Mouse (Mus musculus) neural tube, embryonic 15.5 days (tissue): ENCODE results near the gene Cel. TPM values are rescaled to one million over a fixed set of nuclear protein-coding genes. Genes with fewer than 3 reads are reported as not detected.

Experiments used
- ATAC-seq: fragments of 200-750 bp; cut with Nextera tagmentation; 2 replicates; pipeline ENCODE4 v1.8.0; 2017; ENCODE audit warnings: mild to moderate bottlenecking, moderate TSS enrichment, moderate library complexity; ENCODE audit not compliant: low FRiP score
- H3K27ac ChIP-seq: fragments of 300-500 bp; sonication (generic); replicated peaks from 2 replicates; pipeline ENCODE4 v1.5.1; 2015; ENCODE audit warnings: mild to moderate bottlenecking, inconsistent platforms
- H3K27me3 ChIP-seq: fragments of 300-500 bp; sonication (generic); replicated peaks from 2 replicates; pipeline ENCODE4 v1.6.1; 2015; ENCODE audit warnings: inconsistent platforms
- H3K36me3 ChIP-seq: fragments of 300-500 bp; sonication (generic); 2 replicates; pipeline ENCODE4 v1.6.1; 2015; ENCODE audit warnings: inconsistent platforms
- H3K4me1 ChIP-seq: fragments of 300-500 bp; sonication (generic); 2 replicates; pipeline ENCODE4 v1.6.1; 2015; ENCODE audit warnings: inconsistent platforms
- H3K4me2 ChIP-seq: fragments of 300-500 bp; sonication (generic); 2 replicates; pipeline ENCODE4 v1.6.1; 2015; ENCODE audit warnings: inconsistent platforms, mild to moderate bottlenecking, moderate library complexity
- H3K4me3 ChIP-seq: fragments of 300-500 bp; sonication (generic); replicated peaks from 2 replicates; pipeline ENCODE4 v1.5.1; 2015; ENCODE audit warnings: mild to moderate bottlenecking, inconsistent platforms
- H3K9ac ChIP-seq: fragments of 300-500 bp; sonication (generic); replicated peaks from 2 replicates; pipeline ENCODE4 v1.6.1; 2015; ENCODE audit warnings: mild to moderate bottlenecking, inconsistent platforms
- H3K9me3 ChIP-seq: fragments of 300-500 bp; sonication (generic); replicated peaks from 2 replicates; pipeline ENCODE4 v1.6.1; 2016; ENCODE audit warnings: inconsistent platforms
- WGBS: fragments of 180-500 bp; shearing (Covaris S2); methylation state at CpG from one replicate; pipeline ENCODE4 v1.1.7; 2015; ENCODE audit warnings: mixed read lengths; 5-methylcytosine and 5-hydroxymethylcytosine counted together
- polyA plus RNA-seq: library from polyadenylated mRNA; unstranded; fragments of >200 nt; fragmentation: Nextera tagmentation; extraction: Ambion mirVana; gene quantifications from 2 replicates; pipeline ENCODE4 v1.2.1, GENCODE M21; 2015

The Cel gene
- polyA plus RNA-seq, 1 experiment from 2014 or later = 0.09 TPM

- Histone ChIP-seq H3K9me3 (no peaks in the 10 kb centered on the region), H3K9ac (peak overlapping the region; percentile 34; the same call in 1 of the 2 replicates), H3K4me2 (no peak overlapping the region), H3K27ac (peak overlapping the region; percentile 70), H3K36me3 (peaks cover 4% of the 10 kb centered on the region; the same call in 1 of the 2 replicates), H3K4me1 (peaks cover 97% of the 10 kb centered on the region), H3K27me3 (no peaks in the 10 kb centered on the region), H3K4me3 (no peak overlapping the region)
- WGBS = 12% methylated on average over 11 of the region's 11 CpGs
- ATAC-seq = peak; percentile 14; the same call in 1 of the 2 replicates
Observed at GRCm38 (mm10) chr2:28525219-28525942, 37.8 kb downstream of the Cel start.

GRCm38 (mm10) chr2:28524406-28524805 is 38.8 kb downstream of the Cel start:
- no peaks in the 10 kb centered on the region for H3K9me3 ChIP-seq
- no peak overlapping the region for H3K4me2 ChIP-seq
- ATAC-seq = no peak
- H3K27me3 ChIP-seq = no peaks in the 10 kb centered on the region
- peaks cover 4% of the 10 kb centered on the region; the same call in 1 of the 2 replicates for H3K36me3 ChIP-seq
- WGBS = 83% methylated on average over 10 of the region's 10 CpGs
- H3K4me3 ChIP-seq = no peak overlapping the region
- peak overlapping the region; percentile 63; the same call in 1 of the 2 replicates for H3K27ac ChIP-seq
- no peak overlapping the region for H3K9ac ChIP-seq
- H3K4me1 ChIP-seq = peaks cover 95% of the 10 kb centered on the region

- no peak overlapping the region for H3K9ac ChIP-seq
- H3K27me3 ChIP-seq = no peaks in the 10 kb centered on the region
- H3K4me3 ChIP-seq = no peak overlapping the region
- peak overlapping the region; percentile 63 for H3K27ac ChIP-seq
- H3K36me3 ChIP-seq = peaks cover 4% of the 10 kb centered on the region; the same call in 1 of the 2 replicates
- no peak overlapping the region for H3K4me2 ChIP-seq
- peak; percentile 56 for ATAC-seq
- no peaks in the 10 kb centered on the region for H3K9me3 ChIP-seq
- WGBS = 5% methylated on average over 5 of the region's 5 CpGs
- peaks cover 95% of the 10 kb centered on the region for H3K4me1 ChIP-seq
Observed at GRCm38 (mm10) chr2:28523643-28524117, 39.5 kb downstream of the Cel start.

GRCm38 (mm10) chr2:28522166-28522565 is 41.0 kb downstream of the Cel start:
- no peak overlapping the region for H3K4me2 ChIP-seq
- H3K36me3 ChIP-seq = peaks cover 4% of the 10 kb centered on the region; the same call in 1 of the 2 replicates
- H3K9ac ChIP-seq = no peak overlapping the region
- no peaks in the 10 kb centered on the region for H3K27me3 ChIP-seq
- H3K4me3 ChIP-seq = no peak overlapping the region
- no peak for ATAC-seq
- 85% methylated on average over 4 of the region's 4 CpGs for WGBS
- peaks cover 95% of the 10 kb centered on the region for H3K4me1 ChIP-seq
- no peak overlapping the region for H3K27ac ChIP-seq
- no peaks in the 10 kb centered on the region for H3K9me3 ChIP-seq

GRCm38 (mm10) chr2:28521571-28522151 is 41.5 kb downstream of the Cel start:
- 87% methylated on average over 6 of the region's 6 CpGs for WGBS
- Histone ChIP-seq H3K27ac (no peak overlapping the region), H3K4me3 (no peak overlapping the region), H3K9ac (no peak overlapping the region), H3K9me3 (no peaks in the 10 kb centered on the region), H3K4me1 (peaks cover 95% of the 10 kb centered on the region), H3K4me2 (no peak overlapping the region), H3K27me3 (no peaks in the 10 kb centered on the region), H3K36me3 (peaks cover 4% of the 10 kb centered on the region; the same call in 1 of the 2 replicates)
- ATAC-seq = no peak

GRCm38 (mm10) chr2:28520581-28520980 is 42.6 kb downstream of the Cel start:
- WGBS = 67% methylated on average over 5 of the region's 5 CpGs
- Histone ChIP-seq H3K4me2 (no peak overlapping the region), H3K36me3 (peaks cover 4% of the 10 kb centered on the region; the same call in 1 of the 2 replicates), H3K9me3 (no peaks in the 10 kb centered on the region), H3K4me1 (peaks cover 95% of the 10 kb centered on the region), H3K27me3 (no peaks in the 10 kb centered on the region), H3K27ac (no peak overlapping the region), H3K9ac (no peak overlapping the region), H3K4me3 (no peak overlapping the region)
- no peak for ATAC-seq

GRCm38 (mm10) chr2:28518231-28518630 is 45.0 kb downstream of the Cel start:
- Histone ChIP-seq H3K4me2 (peak overlapping the region; percentile 24), H3K27ac (0 out of 2 replicates have a peak overlapping the region, but pooled peaks have one; percentile 37), H3K9me3 (no peaks in the 10 kb centered on the region), H3K36me3 (peaks cover 4% of the 10 kb centered on the region; the same call in 1 of the 2 replicates), H3K4me3 (no peak overlapping the region), H3K4me1 (peaks cover 89% of the 10 kb centered on the region), H3K27me3 (no peaks in the 10 kb centered on the region), H3K9ac (no peak overlapping the region)
- 19% methylated on average over 2 of the region's 2 CpGs for WGBS
- no peak for ATAC-seq

GRCm38 (mm10) chr2:28517206-28517909 is 45.8 kb downstream of the Cel start:
- Histone ChIP-seq H3K27ac (no peak overlapping the region), H3K9me3 (no peaks in the 10 kb centered on the region), H3K36me3 (peaks cover 3% of the 10 kb centered on the region; the same call in 1 of the 2 replicates), H3K9ac (no peak overlapping the region), H3K4me3 (no peak overlapping the region), H3K4me2 (peak overlapping the region; percentile 24; the same call in 1 of the 2 replicates), H3K27me3 (no peaks in the 10 kb centered on the region), H3K4me1 (peaks cover 88% of the 10 kb centered on the region)
- ATAC-seq = no peak
- WGBS = 41% methylated on average over 5 of the region's 5 CpGs

GRCm38 (mm10) chr2:28514489-28514888 is 48.7 kb downstream of the Cel start:
- WGBS = 18% methylated on average over 5 of the region's 5 CpGs
- Histone ChIP-seq H3K27me3 (no peaks in the 10 kb centered on the region), H3K36me3 (no peaks in the 10 kb centered on the region), H3K9me3 (no peaks in the 10 kb centered on the region), H3K27ac (peak overlapping the region; percentile 88), H3K4me3 (peak overlapping the region; percentile 78), H3K9ac (peak overlapping the region; percentile 93), H3K4me2 (peak overlapping the region; percentile 75), H3K4me1 (peaks cover 62% of the 10 kb centered on the region)
- ATAC-seq = no peak

- no peaks in the 10 kb centered on the region for H3K27me3 ChIP-seq
- peak overlapping the region; percentile 93 for H3K9ac ChIP-seq
- ATAC-seq = peak; percentile 52
- WGBS = 3% methylated on average over 46 of the region's 47 CpGs
- no peaks in the 10 kb centered on the region for H3K36me3 ChIP-seq
- peak overlapping the region; percentile 78 for H3K4me3 ChIP-seq
- peak overlapping the region; percentile 75 for H3K4me2 ChIP-seq
- no peaks in the 10 kb centered on the region for H3K9me3 ChIP-seq
- H3K27ac ChIP-seq = peak overlapping the region; percentile 88
- peaks cover 54% of the 10 kb centered on the region for H3K4me1 ChIP-seq
Observed at GRCm38 (mm10) chr2:28513431-28514370, 49.5 kb downstream of the Cel start.
